Mouse (Mus musculus) ES-Bruce4 (cell line): ENCODE data around the gene Iqcf1.

ENCODE experiments used
- CTCF ChIP-seq: IDR thresholded peaks from one replicate; pipeline ENCODE4 v1.8.1; 2011; ENCODE audit warnings: low read depth, low read length
- EP300 ChIP-seq: IDR thresholded peaks from 2 replicates; pipeline ENCODE4 v1.6.1; 2011; ENCODE audit warnings: low read depth, low read length; ENCODE audit not compliant: insufficient read depth
- POLR2A ChIP-seq: IDR thresholded peaks from one replicate; pipeline ENCODE4 v1.8.1; 2011; ENCODE audit warnings: low read length; ENCODE audit not compliant: insufficient read depth

- TF ChIP-seq CTCF = no peak
- TF ChIP-seq EP300 = no peak
- no peak for TF ChIP-seq POLR2A
Observed at GRCm38 (mm10) chr9:106452351-106452750, 47.4 kb upstream of the Iqcf1 start.
